Mouse (Mus musculus) naive thymus-derived CD4-positive, alpha-beta T cell, adult 2 months (primary cell): Measurements from ENCODE around the gene Sept9.

Source experiments
- DNase-seq: peaks from one replicate; pipeline ENCODE4 v3.0.0-alpha.2; 2011; ENCODE audit warnings: low read depth

Gene Sept9

DNA sequence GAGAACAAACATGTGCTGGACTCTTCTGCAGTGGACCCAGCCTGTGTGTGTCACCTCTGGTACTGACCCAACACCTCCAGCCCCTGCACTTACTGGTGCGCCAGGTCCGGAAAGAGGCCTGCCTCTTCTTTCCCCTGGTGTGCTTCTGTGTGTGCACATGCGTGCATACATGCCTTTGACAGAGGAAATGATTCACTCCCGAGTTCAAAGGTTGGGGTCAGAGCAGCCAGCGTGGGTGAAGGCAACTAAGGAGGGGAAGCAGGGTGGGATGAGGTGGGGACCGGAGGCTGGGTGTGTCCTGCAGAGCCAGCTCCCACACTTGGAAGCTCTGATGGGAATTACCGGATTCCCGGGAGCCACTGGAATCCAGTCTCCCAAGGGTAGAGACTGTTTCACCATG, 46.8 kb downstream of the Sept9 start:
- peak; percentile 61 for DNase-seq

DNA sequence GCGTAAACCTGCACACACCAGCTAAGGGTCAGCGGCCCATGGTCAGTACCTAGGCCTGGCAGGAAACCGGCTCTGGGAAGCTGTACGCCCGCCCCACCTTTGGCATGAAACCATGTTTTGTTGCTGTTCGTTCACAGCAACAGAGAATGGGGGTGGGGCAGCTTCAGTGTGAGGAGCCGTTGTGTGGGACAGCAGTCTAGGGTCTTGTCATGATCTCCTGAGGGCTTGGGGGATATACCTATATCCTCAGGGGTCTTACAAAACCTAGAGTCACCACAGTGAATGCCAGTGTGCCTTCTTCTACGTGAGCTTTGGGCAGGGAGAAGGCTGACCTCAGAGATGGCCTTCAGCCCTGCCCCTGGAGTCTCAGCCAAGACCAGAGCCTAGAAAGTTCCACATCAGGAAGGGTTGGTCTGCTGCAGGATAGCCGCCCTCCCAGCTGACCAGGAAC, 47.5 kb downstream of the Sept9 start:
- no peak for DNase-seq

DNA sequence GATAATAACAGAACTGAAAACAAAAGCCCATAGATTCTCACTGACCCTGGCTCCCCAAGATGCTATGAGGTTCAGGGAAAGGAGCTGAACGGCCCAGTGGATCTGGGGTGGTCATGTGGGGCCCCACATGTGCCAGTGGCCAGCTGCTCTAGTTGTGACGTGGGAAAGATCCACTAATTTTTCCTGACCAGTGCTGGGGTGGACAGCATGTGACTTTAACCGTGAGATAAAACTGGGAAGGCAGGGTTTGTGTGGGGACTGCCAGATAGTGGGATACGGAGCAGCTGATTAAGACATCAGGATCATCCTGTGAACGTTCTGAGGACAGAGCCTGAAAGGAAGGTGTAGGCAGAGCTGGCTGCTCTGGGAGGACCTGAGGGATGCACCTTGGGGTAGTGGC, 48.1 kb downstream of the Sept9 start:
- no peak for DNase-seq

DNA sequence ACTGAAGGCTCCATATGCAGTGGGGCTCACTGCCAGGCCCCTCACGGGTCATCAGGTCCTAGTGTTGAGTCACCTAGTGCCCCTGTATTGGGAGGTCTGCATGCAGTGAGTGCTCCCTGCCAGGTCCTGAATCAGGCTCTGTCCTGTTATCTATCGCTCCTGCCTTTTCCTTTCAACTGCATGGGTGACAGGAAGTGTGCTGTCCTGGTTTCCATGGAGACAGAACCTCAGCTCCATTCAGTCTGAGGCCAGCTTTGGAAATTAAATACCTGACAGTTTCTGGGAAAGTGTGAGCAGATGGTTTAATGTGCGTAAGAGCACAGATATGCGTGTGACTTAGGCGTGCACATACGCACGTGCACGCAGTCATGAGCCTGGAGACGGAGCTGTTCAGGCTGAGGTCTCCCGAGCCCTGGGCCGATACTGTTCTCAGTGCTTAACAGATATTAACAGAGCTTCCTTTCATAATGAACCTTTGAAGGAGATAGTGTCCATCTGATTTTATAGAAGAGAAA, 49.3 kb downstream of the Sept9 start:
- no peak for DNase-seq

DNA sequence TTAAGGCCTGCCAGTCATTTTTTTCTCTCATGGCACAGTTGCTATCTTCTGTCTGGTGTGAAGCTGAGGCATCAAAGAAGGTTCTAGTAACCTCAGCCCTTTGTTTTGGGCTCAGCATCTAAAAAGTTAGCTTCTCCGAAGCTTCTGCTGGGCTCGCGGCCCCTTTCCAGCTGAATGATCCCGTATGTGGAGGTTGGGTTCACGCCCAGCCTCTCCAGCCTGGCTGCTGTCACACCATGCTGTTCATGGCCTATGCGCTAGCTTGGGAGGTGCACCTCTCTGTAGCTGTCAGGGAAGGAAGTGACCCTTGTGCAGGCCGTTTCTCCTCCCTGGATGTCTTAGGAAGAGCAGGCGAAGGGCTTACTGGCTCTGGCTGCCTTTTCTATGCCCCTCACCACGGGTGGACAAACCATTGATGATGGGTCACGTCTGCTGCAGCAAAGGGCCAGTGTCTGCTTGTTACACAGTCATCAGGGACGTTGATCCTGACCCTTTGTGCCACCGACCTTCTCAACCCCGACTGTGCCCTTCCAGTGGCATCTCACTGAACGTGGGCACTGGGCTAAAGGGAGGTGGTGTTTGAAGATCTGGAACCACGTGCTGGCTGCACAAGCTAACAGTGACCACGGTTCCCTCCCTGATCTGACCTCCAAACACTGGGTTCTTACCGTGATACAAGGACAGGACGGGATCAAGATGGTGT, 50.0 kb downstream of the Sept9 start:
- no peak for DNase-seq

DNA sequence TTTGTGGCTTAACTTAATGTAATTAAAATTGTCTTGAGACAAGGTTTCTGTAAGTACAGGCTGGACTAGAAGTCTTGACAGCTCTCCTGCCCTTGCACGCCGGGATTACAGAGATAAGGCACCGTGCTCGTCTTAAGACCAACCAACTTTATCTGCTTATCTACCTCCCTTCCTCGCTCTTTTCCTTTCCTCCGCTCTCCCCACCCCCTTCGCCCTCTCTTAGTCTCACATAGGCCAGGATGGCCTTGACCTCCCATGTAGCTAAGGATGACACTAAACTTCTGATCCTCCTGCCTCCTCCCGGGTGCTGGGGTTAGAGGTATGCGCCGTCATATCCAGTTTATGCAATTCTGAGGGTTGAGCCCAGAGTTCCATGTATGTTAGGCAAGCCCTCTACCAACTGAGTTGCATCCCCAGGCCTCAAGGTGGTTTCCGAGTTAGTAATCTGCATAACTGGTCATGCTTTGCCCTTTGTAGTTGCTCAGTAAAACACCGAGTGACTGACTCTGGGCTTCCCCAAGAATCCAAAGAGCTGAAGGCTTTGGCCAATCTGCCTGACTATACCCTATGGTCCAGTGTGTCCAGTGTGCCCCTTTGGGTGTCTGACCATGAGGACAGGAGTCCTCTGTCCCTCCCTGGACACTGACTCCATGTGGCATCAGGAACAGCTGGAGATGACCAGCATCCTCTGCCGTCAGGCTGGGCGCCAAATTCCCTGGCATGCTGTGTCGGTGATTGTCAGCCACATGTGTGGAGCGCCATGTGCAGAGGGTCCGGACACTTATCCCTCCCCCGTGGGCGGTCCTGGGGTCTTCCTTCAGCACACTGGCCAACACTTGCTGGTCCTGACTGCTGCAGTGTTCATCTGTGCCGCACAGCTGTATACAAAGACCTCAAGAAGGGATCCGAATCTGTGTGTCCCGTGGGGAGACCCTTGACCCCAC, 50.8 kb downstream of the Sept9 start:
- DNase-seq = no peak

GRCm38 (mm10) chr11:117251755-117252154, 52.3 kb downstream of the Sept9 start:
- no peak for DNase-seq

DNA sequence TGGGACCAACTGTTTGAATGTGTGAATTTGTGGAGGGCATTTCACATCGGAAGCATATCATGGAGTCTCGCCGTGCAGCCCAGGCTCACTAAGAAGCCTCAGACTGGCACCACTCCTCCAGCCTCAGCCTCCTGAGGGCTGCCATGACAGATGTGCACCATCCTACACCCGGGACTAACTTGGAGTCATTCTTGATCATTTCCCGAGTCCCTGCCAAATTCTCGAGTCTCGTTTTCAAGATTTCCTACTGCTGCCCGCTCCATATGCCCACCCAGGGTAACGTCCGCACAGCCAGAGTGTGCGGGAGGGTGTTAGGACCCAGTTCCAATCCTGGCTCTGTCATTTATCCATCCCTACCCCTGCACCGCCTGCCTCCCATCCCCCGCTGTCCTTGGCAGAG, 53.4 kb downstream of the Sept9 start:
- no peak for DNase-seq

DNA sequence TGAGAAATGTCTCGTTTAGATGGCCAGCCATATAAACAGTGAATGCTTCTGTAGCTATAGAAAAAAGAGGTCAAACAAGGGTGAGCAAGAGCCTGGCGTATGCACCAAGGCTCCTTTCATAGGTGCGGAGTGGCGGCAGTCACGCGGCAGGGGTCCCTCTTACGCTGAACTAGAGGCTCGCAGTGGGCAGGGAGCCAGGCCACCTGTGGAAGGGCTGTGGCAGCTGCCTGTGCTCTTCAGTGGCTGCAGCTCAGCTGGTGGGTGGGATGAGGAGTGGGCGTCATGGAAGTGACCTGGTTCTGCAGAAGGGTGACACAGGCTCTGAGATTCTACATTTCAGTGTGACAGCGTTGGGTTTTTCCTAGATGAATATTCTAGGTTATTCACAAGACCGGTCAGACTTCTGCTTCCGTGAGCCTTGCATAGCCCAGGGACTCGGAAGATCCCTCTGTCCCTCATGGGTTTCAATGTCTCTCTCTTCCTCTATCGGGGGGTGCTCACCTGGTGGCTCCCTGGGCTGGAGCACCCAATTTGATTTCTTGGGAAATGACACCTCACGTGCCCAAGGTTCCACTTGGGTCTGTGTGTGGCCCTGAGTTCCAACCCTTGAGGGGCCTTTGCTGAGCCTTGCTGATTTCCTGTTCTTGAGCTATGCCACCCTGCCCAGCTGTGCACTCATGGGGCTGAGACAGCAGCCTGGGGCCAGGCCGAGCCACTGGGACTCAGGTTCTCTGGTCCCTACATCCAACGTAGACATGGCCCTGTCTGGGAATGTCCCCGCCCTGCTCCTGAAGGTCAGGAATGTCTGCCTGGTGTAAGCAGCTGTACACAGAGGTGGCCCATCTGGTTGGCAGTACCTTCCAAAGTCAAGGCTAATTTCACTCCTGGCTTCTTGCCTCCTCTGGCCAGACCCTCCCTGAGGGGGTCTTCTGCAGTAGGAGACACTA, 55.0 kb downstream of the Sept9 start:
- no peak for DNase-seq

DNA sequence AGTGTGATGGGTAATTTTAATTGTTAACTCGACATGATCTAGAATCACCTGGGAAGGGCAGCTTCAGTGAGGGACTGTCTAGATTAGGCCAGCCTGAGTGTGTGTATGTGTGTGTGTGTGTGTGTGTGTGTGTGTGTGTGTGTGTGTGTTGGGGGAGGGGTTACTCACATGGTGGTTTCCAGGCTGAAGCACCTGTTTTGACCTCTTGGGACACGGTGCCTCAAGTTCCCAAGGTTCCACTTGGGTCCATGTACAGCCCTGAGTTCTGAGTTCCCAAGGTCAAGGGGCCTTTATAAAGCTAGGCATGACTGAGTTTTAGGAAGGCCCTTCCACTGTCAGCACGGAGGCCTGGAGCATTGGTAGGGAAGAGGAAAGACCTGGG, 55.6 kb downstream of the Sept9 start:
- DNase-seq = no peak

- no peak for DNase-seq
Observed at GRCm38 (mm10) chr11:117256088-117256487, 56.6 kb downstream of the Sept9 start.

GRCm38 (mm10) chr11:117256840-117257239, 57.4 kb downstream of the Sept9 start:
- DNase-seq = no peak

- DNase-seq = no peak
Observed at GRCm38 (mm10) chr11:117257266-117257665, 57.8 kb downstream of the Sept9 start.

DNA sequence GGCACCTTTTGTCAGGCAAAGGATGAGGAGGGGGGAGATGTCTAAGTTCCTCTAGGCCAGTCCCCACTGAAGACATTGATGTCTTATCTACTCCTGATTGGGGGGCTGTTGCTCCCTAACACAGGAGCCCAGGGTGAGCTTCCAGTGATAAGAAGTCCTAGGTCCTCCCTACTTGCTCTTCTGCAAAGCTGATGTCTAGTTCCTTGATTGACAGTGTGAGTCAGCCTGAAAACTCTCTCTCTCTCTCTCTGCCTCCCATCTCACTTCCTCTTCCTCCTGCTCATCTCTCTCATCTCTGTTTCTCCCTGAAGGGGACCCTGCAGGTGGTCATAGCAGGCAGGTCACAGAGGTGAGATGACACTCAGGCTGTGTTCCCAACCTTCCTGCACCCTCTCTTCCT, 58.4 kb downstream of the Sept9 start:
- DNase-seq = no peak

DNA sequence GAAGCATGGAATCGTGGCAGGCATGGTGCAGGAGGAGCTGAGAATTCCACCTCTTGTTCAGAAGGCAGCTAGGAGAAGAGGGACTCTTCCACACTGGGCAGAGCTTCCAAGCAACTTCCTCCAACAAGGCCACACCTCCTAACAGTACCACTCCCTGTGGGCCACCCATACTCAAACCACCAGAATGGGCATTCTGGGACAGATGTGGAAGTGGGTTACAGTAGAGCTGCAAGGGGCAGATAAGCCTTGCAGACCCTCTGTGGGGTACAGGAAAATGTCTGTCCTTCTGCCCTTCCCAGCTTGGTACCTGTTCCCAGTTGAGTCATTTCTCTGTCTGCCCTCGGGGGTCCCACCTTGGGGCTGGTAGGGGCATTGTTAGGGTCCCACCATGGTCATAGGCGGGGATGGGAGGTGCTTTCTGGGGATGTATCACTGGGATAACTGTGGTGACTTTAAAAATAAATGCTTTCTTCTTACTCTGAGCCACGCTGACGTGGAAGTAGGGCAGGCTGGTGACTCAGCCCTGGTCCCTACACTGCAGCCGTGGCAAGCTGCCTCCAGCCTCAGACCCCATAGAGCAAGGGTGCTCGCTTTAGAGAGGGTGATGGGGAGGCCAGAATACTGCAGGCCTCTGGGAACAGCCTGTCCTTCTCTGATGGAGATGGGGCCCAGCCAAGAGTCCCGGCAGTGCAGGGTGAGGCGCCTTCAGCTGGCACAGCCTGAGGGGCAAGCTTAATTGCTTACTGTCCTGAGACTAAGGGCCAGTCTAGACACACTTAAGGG, 59.9 kb downstream of the Sept9 start:
- DNase-seq = no peak

DNA sequence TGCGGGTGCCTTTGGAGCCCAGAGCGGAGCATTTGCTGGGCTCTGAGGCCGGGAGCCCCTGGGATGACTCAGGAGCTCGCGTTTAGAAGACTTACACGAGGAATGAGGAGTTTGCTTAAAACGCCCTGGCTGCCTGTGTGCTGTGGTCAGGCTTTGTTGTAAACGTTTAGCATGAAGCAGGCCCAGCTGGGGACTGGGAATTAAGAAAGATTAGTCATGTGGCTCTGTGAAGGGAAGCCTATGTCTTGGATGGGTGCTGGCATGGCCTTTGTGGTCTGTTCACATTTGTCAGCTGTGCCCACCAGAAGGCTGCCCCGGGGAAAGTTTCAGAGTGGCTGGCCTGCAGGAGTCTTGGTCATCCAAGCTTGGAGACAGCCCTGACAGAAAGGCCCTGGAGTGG, 61.2 kb downstream of the Sept9 start:
- no peak for DNase-seq

GRCm38 (mm10) chr11:117263096-117263808, 63.8 kb downstream of the Sept9 start:
- DNase-seq = no peak

DNA sequence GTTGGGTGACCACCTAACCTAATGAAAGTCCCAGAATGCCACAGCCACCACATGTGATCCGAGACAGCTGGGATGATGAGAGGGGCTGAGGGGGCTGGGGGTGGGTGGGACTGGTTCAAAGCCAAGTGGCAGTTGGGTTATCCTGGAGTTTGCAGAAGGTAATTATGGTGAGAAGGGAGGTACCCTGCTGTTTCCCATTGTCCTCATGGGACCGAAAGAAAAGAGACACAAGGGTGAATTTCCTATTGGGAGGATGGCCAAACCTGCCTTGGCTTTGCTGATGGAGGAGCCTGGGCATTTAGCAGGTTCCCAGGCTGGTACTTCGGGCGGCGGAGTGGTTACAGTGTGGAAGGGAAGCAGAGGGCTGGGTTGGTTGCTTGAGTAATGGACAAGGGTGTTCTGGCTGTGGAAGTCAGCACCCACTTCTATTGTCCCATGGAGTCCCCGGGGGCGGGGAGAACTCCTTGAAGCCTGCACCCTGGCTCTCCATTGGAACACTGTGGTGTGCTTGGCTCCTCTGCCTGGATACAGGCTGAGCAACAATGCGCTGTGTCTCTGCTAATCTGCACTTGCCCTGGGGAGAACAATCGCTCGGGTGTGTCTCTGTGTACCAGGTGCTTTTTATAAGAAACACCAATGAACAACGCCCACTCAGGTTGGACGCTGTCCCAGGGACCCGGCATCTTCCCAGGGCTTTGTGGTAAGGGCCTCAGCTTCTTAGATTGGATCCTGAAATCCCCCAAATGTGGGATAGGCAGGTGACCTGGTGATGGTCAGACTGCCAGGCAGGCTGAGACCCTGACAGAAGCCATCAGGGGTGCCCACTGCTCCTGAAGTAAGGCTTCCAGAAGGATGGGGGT, 64.9 kb downstream of the Sept9 start:
- DNase-seq = no peak

DNA sequence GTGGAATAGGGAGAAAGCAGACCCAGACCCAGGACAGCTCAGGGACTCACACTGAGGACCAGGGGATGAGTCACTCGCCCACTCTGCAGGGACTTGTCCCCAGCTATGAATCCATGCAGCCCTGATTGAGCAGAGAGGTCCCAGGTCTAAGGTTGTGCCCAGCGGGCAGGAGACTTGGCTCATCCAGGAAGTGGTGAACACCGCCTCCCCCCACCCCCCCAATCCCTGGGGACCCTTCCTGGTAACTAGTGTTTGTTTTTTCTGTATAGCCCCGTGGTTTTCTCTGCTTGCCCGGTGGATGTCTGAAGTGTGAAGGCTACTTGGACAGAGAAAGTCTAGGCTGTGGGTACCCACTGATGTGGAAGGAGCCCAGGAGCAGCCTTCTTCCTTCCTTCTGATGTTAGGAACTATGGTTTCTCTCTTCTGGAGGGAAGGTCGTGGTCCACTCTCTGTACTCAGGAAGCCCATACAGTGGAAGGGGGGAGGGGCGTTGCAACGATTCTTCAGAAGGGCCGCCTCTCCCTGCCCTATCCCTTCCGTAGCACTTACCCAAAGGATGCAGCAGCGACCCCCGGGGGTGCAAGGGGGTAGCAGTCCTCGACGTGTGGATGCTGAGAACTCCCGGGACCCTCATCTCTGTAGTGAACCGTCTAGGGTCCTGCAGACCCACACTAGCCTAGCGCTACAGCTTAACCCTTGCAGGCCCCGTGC, 66.0 kb downstream of the Sept9 start:
- peak; percentile 65 for DNase-seq
